Mouse (Mus musculus): ENCODE measurements at regions not wholly inside any gene's neighbourhood (a gene's known extent, or its start where the extent isn't known, plus 50 kb on each side); places are given as distances from the start of the nearest gene placed in this dataset.

- no peak for DNase-seq (ENCODE audit: low read depth, low spot score)
Observed at GRCm38 (mm10) chr2:72880016-72880415, 100.2 kb downstream of the Sp3 start.

- DNase-seq (ENCODE audit: low read depth, low spot score), result no peak
Observed at GRCm38 (mm10) chr2:72881554-72881953, 98.7 kb downstream of the Sp3 start.

- DNase-seq (ENCODE audit: low read depth, low spot score), result no peak
Observed at GRCm38 (mm10) chr2:72886250-72886649, 94.0 kb downstream of the Sp3 start.

Data from A20 (cell line).